Mouse (Mus musculus): ENCODE measurements around the gene Pla2g1b. TPM values are rescaled to one million over a fixed set of nuclear protein-coding genes. Genes with fewer than 3 reads are reported as not detected.

Gene Pla2g1b
- polyA plus RNA-seq, 1 experiment: not detected

DNA sequence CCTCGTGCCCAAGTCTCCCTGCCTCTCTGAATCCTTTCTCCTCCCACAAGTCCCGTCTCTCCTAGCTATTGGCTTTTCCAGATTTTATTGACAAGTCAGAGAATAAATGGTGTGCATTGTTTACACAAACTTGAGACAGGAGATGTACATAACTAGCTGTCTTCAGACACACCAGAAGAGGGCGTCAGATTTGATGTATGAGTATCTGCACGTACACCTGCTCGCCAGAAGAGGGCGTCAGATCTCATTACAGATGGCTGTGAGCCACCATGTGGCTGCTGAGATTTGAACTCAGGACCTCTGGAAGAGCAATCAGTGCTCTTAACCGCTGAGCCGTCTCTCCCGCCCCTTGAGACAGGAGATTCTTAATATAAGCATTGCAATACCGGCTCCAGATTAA is 7.1 kb downstream of the Pla2g1b start:
- no peak for TF ChIP-seq GATA1 (IDR thresholded peaks at IDR 0.05; ENCODE audit: low read length)

GRCm38 (mm10) chr5:115474174-115474828 is 8.2 kb downstream of the Pla2g1b start:
- no peak for TF ChIP-seq GATA1 (IDR thresholded peaks at IDR 0.05; ENCODE audit: low read length)

GRCm38 (mm10) chr5:115475337-115476106 is 9.5 kb downstream of the Pla2g1b start:
- no peak for TF ChIP-seq GATA1 (IDR thresholded peaks at IDR 0.05; ENCODE audit: low read length)

DNA sequence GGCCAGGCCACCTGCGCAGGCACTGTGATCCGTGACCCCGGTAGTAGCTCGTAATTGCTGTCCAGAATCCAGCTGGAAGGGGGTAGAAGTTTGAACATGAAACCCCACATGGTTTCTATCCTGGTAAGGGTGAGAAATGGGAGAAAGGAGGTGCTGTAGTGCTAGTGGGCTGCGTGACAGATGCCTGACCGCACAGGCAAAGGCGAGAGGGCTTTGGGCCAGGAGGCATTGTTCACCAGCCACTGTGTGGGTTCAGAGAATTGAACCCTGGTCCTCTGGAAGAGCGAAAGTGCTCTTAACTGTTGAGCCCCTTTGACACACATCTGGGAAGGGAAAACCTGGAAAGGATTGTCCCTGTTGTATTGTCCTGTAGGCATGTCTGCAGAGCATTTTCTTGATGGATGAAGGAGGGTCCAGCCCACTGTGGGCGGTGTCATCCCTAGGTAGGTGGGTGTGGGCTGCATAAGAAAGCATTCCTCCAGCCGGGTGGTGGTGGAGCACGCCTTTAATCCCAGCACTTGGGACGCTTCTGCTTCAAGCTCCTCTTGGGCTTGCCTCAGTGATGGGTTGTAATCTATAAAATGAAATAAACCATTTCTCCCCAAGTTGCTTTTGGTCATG is 10.2 kb downstream of the Pla2g1b start:
- no peak for TF ChIP-seq GATA1 (IDR thresholded peaks at IDR 0.05; ENCODE audit: low read length)

- no peak for TF ChIP-seq GATA1 (IDR thresholded peaks at IDR 0.05; ENCODE audit: low read length)
These were observed 13.5 kb downstream of the Pla2g1b start for GRCm38 (mm10) chr5:115479561-115479960.

- no peak for TF ChIP-seq GATA1 (IDR thresholded peaks at IDR 0.05; ENCODE audit: low read length)
These were observed 14.0 kb downstream of the Pla2g1b start for GRCm38 (mm10) chr5:115480101-115480500.

GRCm38 (mm10) chr5:115482390-115483265 is 16.6 kb downstream of the Pla2g1b start:
- no peak for TF ChIP-seq GATA1 (IDR thresholded peaks at IDR 0.05; ENCODE audit: low read length)

DNA sequence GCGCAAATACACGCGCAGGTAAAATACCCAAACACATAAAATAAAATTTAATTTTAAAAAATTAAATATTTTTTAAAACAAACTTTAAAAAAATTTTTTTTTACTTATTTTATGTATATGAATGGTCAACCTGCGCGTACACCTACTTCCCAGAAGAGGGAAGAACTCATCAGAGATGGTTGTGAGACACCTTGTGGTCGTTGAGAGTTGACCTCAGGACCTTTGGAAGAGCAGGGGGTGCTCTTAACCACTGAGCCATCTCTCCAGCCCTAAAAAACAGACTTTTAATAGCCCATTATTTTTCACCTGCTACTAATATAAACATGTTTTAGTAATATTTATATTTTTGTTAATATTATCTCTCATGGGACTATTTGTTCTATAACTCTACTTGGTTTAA is 17.3 kb downstream of the Pla2g1b start:
- TF ChIP-seq GATA1 (IDR thresholded peaks at IDR 0.05; ENCODE audit: low read length): no peak

GRCm38 (mm10) chr5:115483947-115484920 is 18.2 kb downstream of the Pla2g1b start, which contains the start of gene Sirt4:
Gene Sirt4, minus strand, starts transcription at chr5:115484725.
- TF ChIP-seq GATA1 (IDR thresholded peaks at IDR 0.05; ENCODE audit: low read length): no peak

DNA sequence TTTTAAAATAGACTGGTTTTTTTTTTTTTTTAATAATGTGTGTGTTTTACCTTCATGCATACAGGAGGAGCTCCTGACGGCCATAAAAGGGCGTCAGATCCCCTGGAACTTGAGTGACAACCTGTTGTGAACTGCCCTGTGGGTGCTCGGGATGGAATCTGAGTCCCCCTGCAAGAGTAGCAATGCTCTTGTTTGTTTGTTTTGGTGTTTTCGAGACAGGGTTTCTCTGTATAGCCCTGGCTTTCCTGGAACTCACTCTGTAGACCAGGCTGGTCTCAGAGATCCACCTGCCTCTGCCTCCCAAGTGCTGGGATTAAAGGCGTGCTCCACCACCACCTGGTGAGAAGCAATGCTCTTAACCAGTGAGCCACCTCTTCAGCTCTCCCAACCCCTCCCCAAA is 18.9 kb downstream of the Pla2g1b start:
- TF ChIP-seq GATA1 (IDR thresholded peaks at IDR 0.05; ENCODE audit: low read length): no peak

DNA sequence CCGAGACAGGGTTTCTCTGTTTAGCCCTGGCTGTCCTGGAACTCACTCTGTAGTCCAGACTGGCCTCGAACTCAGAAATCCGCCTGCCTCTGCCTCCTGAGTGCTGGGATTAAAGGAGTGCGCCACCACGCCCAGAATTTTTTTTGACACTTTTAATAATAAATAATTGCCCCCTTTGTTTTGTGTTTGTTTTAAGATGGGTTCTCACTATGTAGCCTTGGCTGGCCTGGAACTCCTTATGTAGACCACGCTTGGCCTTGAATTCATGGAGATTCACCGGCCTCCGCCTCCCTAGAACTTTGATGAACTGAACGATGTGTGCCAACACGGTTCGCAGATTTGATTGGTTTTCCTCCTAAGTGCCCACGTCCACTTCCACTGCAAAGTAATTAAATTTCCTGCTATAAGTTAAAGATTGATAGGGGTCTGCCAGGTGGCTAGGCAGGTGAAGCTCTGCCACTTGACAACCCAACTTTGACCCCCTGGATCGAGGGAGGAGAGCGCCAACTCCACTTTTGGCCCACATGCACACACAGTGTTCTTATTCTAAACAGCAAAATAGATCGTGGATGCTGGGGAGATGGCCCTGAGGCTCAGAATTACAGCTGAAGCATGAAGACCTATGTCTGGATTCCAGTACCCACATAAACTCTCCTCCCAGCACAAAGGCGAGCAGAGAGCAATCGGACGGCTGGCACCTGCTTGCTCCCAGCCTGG is 19.6 kb downstream of the Pla2g1b start:
- TF ChIP-seq GATA1 (IDR thresholded peaks at IDR 0.05; ENCODE audit: low read length): no peak

GRCm38 (mm10) chr5:115486726-115487125 is 20.7 kb downstream of the Pla2g1b start:
- TF ChIP-seq GATA1 (IDR thresholded peaks at IDR 0.05; ENCODE audit: low read length): no peak

DNA sequence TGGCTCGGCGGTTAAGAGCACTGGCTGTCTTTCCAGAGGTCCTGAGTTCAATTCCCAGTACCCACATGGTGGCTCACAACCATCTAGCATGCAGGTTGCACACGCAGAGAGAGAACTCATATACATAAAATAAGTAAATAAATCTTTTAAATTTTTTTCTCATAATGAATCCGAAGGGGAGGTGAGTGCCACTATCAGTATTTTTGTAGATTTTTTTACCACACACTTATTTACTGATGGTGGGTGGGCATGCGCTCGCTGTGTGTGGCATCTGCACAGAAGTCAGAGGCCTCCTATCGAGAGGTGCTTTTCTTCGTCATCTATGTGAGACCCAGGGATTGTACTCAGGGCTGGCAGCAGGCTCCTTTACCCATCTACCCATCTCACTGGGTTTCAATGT is 21.3 kb downstream of the Pla2g1b start:
- TF ChIP-seq GATA1 (IDR thresholded peaks at IDR 0.05; ENCODE audit: low read length): no peak
